In the genomic region with DNA sequence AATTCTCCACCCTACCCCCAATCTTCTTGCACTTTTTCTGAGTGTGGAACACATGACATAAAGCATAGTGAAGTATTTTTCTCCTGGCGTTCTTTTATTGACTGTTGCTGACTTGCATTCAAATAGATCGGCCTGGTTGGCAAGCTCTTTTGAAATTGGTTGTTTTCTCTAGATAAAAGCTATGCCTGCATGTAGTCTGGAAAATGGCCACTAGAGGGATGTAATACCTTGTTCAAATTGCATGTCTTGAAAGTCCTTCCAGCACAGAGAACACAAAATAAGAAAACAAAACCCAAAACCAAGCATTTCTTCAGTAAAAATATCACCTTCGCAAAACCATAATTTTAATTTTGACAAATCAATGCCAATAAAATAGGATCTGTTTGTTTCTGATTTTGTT, we compare ENCODE assay signal across 10 mouse cellular contexts.
DNase-seq lines count a peak whose midpoint lies in the region; ATAC-seq and TF ChIP-seq lines count a peak whose summit lies in the region.
"Had no signal": no experiment of that assay in that cellular context is flagged by ENCODE, and none has a peak within 500 bp of the region (broad histone marks: within the 10 kb centered on the region; RNA-seq: fewer than 3 reads in every experiment).

No protein-coding gene starts in this region.

- H3K4me3 ChIP-seq in forebrain, embryonic 13.5 days = no peak overlapping the region
- no peak overlapping the region for H3K4me3 ChIP-seq in forebrain, embryonic 10.5 days
- H3K4me3 ChIP-seq in liver, postnatal 0 days (ENCODE audit: low read depth, low read length) = no peak overlapping the region
- H3K4me3 ChIP-seq in liver, embryonic 11.5 days (ENCODE audit: low read depth, low read length) = no peak overlapping the region
- H3K4me3 ChIP-seq in layer of hippocampus, adult 2 months = no peak overlapping the region
- H3K4me3 ChIP-seq: heart, embryonic 13.5 days; midbrain, embryonic 12.5 days had no signal

- no peak for TF ChIP-seq EP300 in liver, postnatal 0 days (IDR thresholded peaks at IDR 0.05; ENCODE audit: low read depth)

- H3K27ac ChIP-seq in forebrain, embryonic 13.5 days = no peak overlapping the region
- no peak overlapping the region for H3K27ac ChIP-seq in forebrain, embryonic 10.5 days
- H3K27ac ChIP-seq in liver, postnatal 0 days (ENCODE audit: low read depth) = no peak overlapping the region
- no peak overlapping the region for H3K27ac ChIP-seq in liver, embryonic 11.5 days (ENCODE audit: low read depth, low read length)
- no peak overlapping the region for H3K27ac ChIP-seq in layer of hippocampus, adult 2 months
- H3K27ac ChIP-seq: heart, embryonic 13.5 days; midbrain, embryonic 12.5 days had no signal

- H3K4me1 ChIP-seq in forebrain, embryonic 13.5 days = peaks cover 18% of the 10 kb centered on the region
- peaks cover 34% of the 10 kb centered on the region for H3K4me1 ChIP-seq in forebrain, embryonic 10.5 days
- H3K4me1 ChIP-seq in liver, postnatal 0 days (ENCODE audit: insufficient read depth) = no peaks in the 10 kb centered on the region
- H3K4me1 ChIP-seq in liver, embryonic 11.5 days (replicated peaks; ENCODE audit: control insufficient read depth, insufficient read depth, low read length) = no peaks in the 10 kb centered on the region; the same call in 1 of the 2 replicates

- peak; percentile 67 for TF ChIP-seq CTCF in liver, postnatal 0 days (IDR thresholded peaks at IDR 0.05; ENCODE audit: low read depth)
- TF ChIP-seq CTCF in layer of hippocampus, adult 2 months (conservative IDR thresholded peaks at IDR 0.05) = peak; percentile 95

- no peak for DNase-seq in forebrain, embryonic 10.5 days (ENCODE audit: extremely low spot score, low spot score)
- no peak for DNase-seq in liver, postnatal 0 days
- no peak for DNase-seq in liver, embryonic 11.5 days (ENCODE audit: low spot score)
- peak; percentile 9 for DNase-seq in c-Kit-positive CD71-positive TER-119-negative erythroid progenitor cells, embryonic 14.5 days (ENCODE audit: low read depth)
- DNase-seq in layer of hippocampus, adult 2 months (ENCODE audit: low spot score in 2 of 2) = peak; percentile 57 to 69
- peak; percentile 41 for DNase-seq in retina, adult 2 months (ENCODE audit: low read depth, low spot score)

- H3K27me3 ChIP-seq in forebrain, embryonic 13.5 days = no peaks in the 10 kb centered on the region
- peaks cover 4% of the 10 kb centered on the region; the same call in 1 of the 2 replicates for H3K27me3 ChIP-seq in forebrain, embryonic 10.5 days (ENCODE audit: poor library complexity, severe bottlenecking)
- no peaks in the 10 kb centered on the region for H3K27me3 ChIP-seq in liver, postnatal 0 days (ENCODE audit: insufficient read depth, low read length)
- no peaks in the 10 kb centered on the region for H3K27me3 ChIP-seq in liver, embryonic 11.5 days (replicated peaks; ENCODE audit: control insufficient read depth, insufficient read depth, low read length)
- H3K27me3 ChIP-seq: heart, embryonic 13.5 days; midbrain, embryonic 12.5 days had no signal

- no peak overlapping the region for H3K4me2 ChIP-seq in forebrain, embryonic 13.5 days
- H3K4me2 ChIP-seq in liver, postnatal 0 days (ENCODE audit: low read depth, low read length) = no peak overlapping the region
- no peak overlapping the region for H3K4me2 ChIP-seq in liver, embryonic 11.5 days
- H3K4me2 ChIP-seq: heart, embryonic 13.5 days; midbrain, embryonic 12.5 days had no signal

- WGBS in forebrain, embryonic 13.5 days = 30% methylated on average over 3 of the region's 3 CpGs
- 52% methylated on average over 3 of the region's 3 CpGs for WGBS in forebrain, embryonic 10.5 days
- WGBS in liver, postnatal 0 days (ENCODE audit: insufficient replicate concordance) = 38% methylated on average over 3 of the region's 3 CpGs
- whole genome bisulfite sequencing in liver, embryonic 11.5 days = 43% methylated on average over 3 of the region's 3 CpGs

- no peak overlapping the region for H3K9ac ChIP-seq in forebrain, embryonic 13.5 days
- no peak overlapping the region for H3K9ac ChIP-seq in liver, postnatal 0 days (replicated peaks)
- H3K9ac ChIP-seq in liver, embryonic 11.5 days (ENCODE audit: low read depth, low read length) = no peak overlapping the region
- H3K9ac ChIP-seq: heart, embryonic 13.5 days; midbrain, embryonic 12.5 days had no signal

- no peaks in the 10 kb centered on the region for H3K36me3 ChIP-seq in forebrain, embryonic 13.5 days (ENCODE audit: poor library complexity, severe bottlenecking)
- no peaks in the 10 kb centered on the region for H3K36me3 ChIP-seq in forebrain, embryonic 10.5 days (replicated peaks)
- H3K36me3 ChIP-seq in liver, postnatal 0 days (replicated peaks; ENCODE audit: insufficient read depth, low read length) = no peaks in the 10 kb centered on the region
- no peaks in the 10 kb centered on the region for H3K36me3 ChIP-seq in liver, embryonic 11.5 days (ENCODE audit: control insufficient read depth, insufficient read depth, low read length)
- H3K36me3 ChIP-seq: midbrain, embryonic 12.5 days had no signal

- peak; percentile 24; the same call in 1 of the 2 replicates for ATAC-seq in forebrain, embryonic 13.5 days
- ATAC-seq in liver, postnatal 0 days = no peak
- no peak for ATAC-seq in liver, embryonic 11.5 days (replicated peaks; ENCODE audit: low FRiP score)
- ATAC-seq in activated CD4-positive, CD25-positive, alpha-beta regulatory T cell, adult 4 months = no peak

- H3K9me3 ChIP-seq in forebrain, embryonic 13.5 days (replicated peaks) = no peaks in the 10 kb centered on the region
- H3K9me3 ChIP-seq in forebrain, embryonic 10.5 days = no peaks in the 10 kb centered on the region
- no peaks in the 10 kb centered on the region for H3K9me3 ChIP-seq in liver, postnatal 0 days (ENCODE audit: low read length)
- H3K9me3 ChIP-seq in liver, embryonic 11.5 days (ENCODE audit: control insufficient read depth, low read length) = no peaks in the 10 kb centered on the region
- H3K9me3 ChIP-seq: heart, embryonic 13.5 days; midbrain, embryonic 12.5 days had no signal

Comparison
In these comparisons a context has a peak if more than half of its experiments do, and no peak if none do; other contexts are left out.
1. DNase-seq: peak in c-Kit-positive CD71-positive TER-119-negative erythroid progenitor cells, embryonic 14.5 days (single experiment), layer of hippocampus, adult 2 months (2 of 2) and retina, adult 2 months (single experiment); none in forebrain, embryonic 10.5 days (single experiment), liver, postnatal 0 days (single experiment) and liver, embryonic 11.5 days (single experiment).